Mouse (Mus musculus): ENCODE data around the gene Creb3l2.

DNA sequence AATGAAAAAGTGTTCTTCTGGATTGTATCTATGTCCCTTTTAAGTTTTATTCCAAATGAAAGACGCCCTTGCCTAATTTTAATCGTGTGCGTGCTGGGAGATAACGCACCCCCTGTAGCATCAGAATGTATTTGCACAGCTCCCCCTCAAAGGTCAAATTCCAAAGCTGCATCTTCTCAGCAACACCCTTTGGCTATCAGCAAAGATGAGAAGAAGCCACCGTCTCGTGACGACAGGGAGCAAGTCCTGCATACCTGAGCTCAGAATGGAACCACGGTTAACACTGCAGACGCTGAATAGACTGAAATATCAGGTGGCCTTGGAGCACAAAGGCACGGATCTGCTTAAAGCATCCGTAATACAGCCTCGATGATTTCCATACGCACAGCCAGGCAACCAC, 73.7 kb downstream of the Creb3l2 start:
- TF ChIP-seq CTCF (IDR thresholded peaks at IDR 0.05; ENCODE audit: extremely low read depth, insufficient read length, insufficient replicate concordance, low read depth, low read length), result no peak
- no peak for TF ChIP-seq POLR2A (IDR thresholded peaks at IDR 0.05; ENCODE audit: low read depth, low read length)
